Mouse (Mus musculus): ENCODE results near the gene Ltc4s. TPM values are rescaled to one million over a fixed set of nuclear protein-coding genes. Genes with fewer than 3 reads are reported as not detected.

Ltc4s gene
- polyA plus RNA-seq, 1 experiment from 2014 or later: 5.1 TPM

DNA sequence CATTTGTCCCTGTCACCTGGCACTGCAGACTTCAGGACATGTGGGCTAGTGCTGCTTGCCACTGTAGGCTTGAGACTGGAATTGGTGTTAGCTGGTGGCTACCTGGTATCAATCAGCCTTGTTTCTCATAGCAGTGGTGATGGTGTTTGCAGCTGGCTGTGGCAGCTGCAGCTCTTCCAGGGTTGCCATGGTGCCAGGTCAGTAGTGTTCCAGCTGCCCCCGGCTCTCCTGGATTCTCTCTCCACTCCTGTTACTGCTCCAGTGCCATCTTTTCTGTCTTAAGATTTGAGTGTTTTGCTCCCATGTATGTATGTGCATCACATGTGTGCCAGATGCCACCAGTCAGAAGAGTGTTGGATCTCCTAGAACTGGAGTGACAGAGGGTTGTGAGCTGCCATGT is 15.0 kb upstream of the Ltc4s start:
- WGBS: 59% methylated on average over 1 of the region's 1 CpGs
- H3K4me2 ChIP-seq (ENCODE audit: low read depth, low read length): no peak overlapping the region
- ATAC-seq: 0 out of 2 replicates have a peak, but pooled peaks have one; percentile 38
- H3K4me1 ChIP-seq (ENCODE audit: control insufficient read depth, insufficient read depth, low read length): peaks cover 5% of the 10 kb centered on the region
- H3K9me3 ChIP-seq (ENCODE audit: control insufficient read depth, low read length): no peaks in the 10 kb centered on the region
- H3K4me3 ChIP-seq (ENCODE audit: low read length): no peak overlapping the region
- H3K27me3 ChIP-seq (replicated peaks; ENCODE audit: control insufficient read depth, insufficient read depth, low read length): no peaks in the 10 kb centered on the region
- H3K9ac ChIP-seq (ENCODE audit: low read depth, low read length): no peak overlapping the region
- no peak overlapping the region for H3K27ac ChIP-seq (ENCODE audit: low read length)
- peaks cover 14% of the 10 kb centered on the region for H3K36me3 ChIP-seq (ENCODE audit: control insufficient read depth, insufficient read depth, low read length)

DNA sequence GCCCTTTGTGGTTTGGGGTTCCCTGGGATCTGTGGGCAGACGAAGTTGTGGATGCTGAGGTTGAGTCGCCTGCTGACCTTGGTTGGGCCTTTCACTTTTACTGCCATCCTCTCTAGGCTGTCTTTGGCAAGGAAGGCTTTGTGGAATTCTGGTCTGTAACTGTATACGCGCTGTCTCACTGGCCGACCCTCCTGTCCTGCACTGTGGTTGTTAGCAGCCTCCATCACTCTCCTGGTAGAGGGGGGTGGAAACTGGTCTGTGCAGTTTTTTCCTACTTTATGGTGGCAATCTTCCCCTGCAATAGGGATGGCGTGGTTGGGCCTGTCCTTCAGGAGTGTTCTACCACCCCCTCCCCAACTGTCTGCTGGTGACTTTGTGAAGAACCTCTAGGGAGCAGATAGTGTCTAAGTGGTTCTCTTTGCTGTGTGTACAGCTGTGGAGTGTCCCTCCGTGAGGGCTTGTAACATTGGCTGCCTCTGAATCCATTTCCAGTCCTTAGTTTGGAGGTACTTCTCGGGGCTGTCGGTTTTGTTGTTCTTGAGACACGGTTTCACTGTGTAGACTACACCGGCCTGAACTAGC is 14.4 kb upstream of the Ltc4s start:
- no peak overlapping the region for H3K9ac ChIP-seq (ENCODE audit: low read depth, low read length)
- H3K4me1 ChIP-seq (ENCODE audit: control insufficient read depth, insufficient read depth, low read length): peaks cover 5% of the 10 kb centered on the region
- no peak overlapping the region for H3K4me3 ChIP-seq (ENCODE audit: low read length)
- H3K27me3 ChIP-seq (replicated peaks; ENCODE audit: control insufficient read depth, insufficient read depth, low read length): no peaks in the 10 kb centered on the region
- peaks cover 8% of the 10 kb centered on the region; the same call in 1 of the 2 replicates for H3K36me3 ChIP-seq (ENCODE audit: control insufficient read depth, insufficient read depth, low read length)
- ATAC-seq: peak; percentile 58
- 41% methylated on average over 11 of the region's 11 CpGs for WGBS
- no peaks in the 10 kb centered on the region for H3K9me3 ChIP-seq (ENCODE audit: control insufficient read depth, low read length)
- no peak overlapping the region for H3K27ac ChIP-seq (ENCODE audit: low read length)
- H3K4me2 ChIP-seq (ENCODE audit: low read depth, low read length): no peak overlapping the region

DNA sequence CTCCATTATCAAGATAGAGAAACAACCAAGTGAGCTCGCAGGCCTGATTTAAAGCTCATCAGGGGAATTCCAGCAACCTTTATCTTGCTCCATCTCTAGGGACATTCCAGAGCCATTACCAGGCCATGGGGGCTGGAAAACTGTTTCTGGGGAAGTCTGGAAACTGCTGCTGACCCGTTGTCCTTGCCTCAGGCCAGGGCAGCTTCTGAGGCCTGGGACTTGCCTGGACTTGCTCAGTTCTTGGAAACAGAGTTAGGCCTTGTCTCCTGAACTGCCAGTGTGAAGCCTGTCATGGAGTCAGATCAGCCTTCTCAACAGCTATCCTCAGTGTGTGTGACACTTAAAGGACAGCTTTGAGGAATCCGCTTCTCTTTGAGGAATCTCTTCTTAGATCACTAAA is 13.8 kb upstream of the Ltc4s start:
- H3K4me2 ChIP-seq (ENCODE audit: low read depth, low read length): no peak overlapping the region
- peaks cover 5% of the 10 kb centered on the region for H3K4me1 ChIP-seq (ENCODE audit: control insufficient read depth, insufficient read depth, low read length)
- 0 out of 2 replicates have a peak, but pooled peaks cover 4% of the 10 kb centered on the region for H3K36me3 ChIP-seq (ENCODE audit: control insufficient read depth, insufficient read depth, low read length)
- H3K27me3 ChIP-seq (replicated peaks; ENCODE audit: control insufficient read depth, insufficient read depth, low read length): no peaks in the 10 kb centered on the region
- H3K9me3 ChIP-seq (ENCODE audit: control insufficient read depth, low read length): no peaks in the 10 kb centered on the region
- no peak overlapping the region for H3K9ac ChIP-seq (ENCODE audit: low read depth, low read length)
- no peak overlapping the region; the same call in 1 of the 2 replicates for H3K27ac ChIP-seq (ENCODE audit: low read length)
- ATAC-seq: no peak
- no peak overlapping the region for H3K4me3 ChIP-seq (ENCODE audit: low read length)
- 49% methylated on average over 3 of the region's 3 CpGs for WGBS

DNA sequence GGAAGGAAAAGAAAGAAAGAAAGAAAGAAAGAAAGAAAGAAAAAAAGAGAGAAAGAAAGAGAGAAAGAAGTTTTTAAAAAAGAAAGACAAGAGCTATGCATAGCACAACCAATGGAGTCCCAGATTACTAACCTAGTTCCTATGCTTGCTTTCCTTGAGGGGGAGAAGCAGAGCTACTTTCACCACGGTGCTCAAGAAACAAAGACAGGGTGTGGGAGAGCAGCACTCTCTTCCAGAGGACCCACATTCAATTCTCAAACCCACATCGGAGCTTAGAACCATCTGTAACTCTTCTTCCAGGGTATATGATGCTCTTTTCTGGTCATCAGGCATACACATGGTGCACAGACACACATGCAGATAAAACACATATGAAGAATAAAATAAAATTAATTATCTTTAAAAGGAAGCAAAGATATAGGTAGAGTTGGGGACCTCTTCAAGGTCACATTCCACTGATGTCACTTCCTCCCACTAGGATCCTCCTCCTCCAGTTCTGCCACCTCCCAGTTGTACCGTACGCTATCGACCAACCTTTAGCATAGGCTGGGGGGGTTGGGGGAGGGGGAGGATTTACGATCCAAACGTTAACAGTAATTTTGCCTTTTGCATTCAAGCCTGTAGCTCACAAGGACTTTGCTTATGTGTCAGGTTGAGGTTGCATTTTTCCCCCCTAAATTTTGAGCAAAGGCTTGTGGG is 10.2 kb upstream of the Ltc4s start:
- H3K4me3 ChIP-seq (ENCODE audit: low read length): no peak overlapping the region
- no peaks in the 10 kb centered on the region for H3K36me3 ChIP-seq (ENCODE audit: control insufficient read depth, insufficient read depth, low read length)
- no peak for ATAC-seq
- 66% methylated on average over 7 of the region's 7 CpGs for WGBS
- H3K4me2 ChIP-seq (ENCODE audit: low read depth, low read length): no peak overlapping the region
- H3K27me3 ChIP-seq (replicated peaks; ENCODE audit: control insufficient read depth, insufficient read depth, low read length): no peaks in the 10 kb centered on the region
- H3K9ac ChIP-seq (ENCODE audit: low read depth, low read length): no peak overlapping the region
- no peak overlapping the region for H3K27ac ChIP-seq (ENCODE audit: low read length)
- peaks cover 5% of the 10 kb centered on the region for H3K4me1 ChIP-seq (ENCODE audit: control insufficient read depth, insufficient read depth, low read length)
- H3K9me3 ChIP-seq (ENCODE audit: control insufficient read depth, low read length): no peaks in the 10 kb centered on the region

DNA sequence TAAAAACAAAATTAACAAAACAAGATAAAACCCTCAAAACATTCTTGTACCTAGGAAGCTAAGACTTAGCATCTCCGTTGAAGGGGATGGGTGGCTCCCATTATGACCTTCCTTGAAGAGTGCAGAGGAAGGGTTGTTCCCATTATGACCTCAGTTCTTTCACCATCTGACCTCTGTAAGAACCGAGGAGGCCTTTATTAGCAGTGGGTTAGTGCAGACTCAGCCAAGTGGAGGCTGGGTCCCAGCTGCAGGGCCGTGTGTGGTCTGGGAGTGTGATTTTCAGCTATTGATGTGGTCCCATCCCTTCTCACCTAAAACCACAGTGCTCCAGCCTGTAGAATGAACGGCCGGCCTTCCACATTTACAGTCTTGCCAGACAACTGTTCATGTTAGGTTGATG is 6.9 kb upstream of the Ltc4s start:
- H3K4me3 ChIP-seq (ENCODE audit: low read length): no peak overlapping the region
- no peak overlapping the region for H3K4me2 ChIP-seq (ENCODE audit: low read depth, low read length)
- no peak overlapping the region for H3K9ac ChIP-seq (ENCODE audit: low read depth, low read length)
- WGBS: 75% methylated on average over 5 of the region's 5 CpGs
- H3K9me3 ChIP-seq (ENCODE audit: control insufficient read depth, low read length): no peaks in the 10 kb centered on the region
- no peaks in the 10 kb centered on the region for H3K36me3 ChIP-seq (ENCODE audit: control insufficient read depth, insufficient read depth, low read length)
- no peak for ATAC-seq
- no peak overlapping the region for H3K27ac ChIP-seq (ENCODE audit: low read length)
- H3K4me1 ChIP-seq (ENCODE audit: control insufficient read depth, insufficient read depth, low read length): no peaks in the 10 kb centered on the region
- no peaks in the 10 kb centered on the region for H3K27me3 ChIP-seq (replicated peaks; ENCODE audit: control insufficient read depth, insufficient read depth, low read length)

DNA sequence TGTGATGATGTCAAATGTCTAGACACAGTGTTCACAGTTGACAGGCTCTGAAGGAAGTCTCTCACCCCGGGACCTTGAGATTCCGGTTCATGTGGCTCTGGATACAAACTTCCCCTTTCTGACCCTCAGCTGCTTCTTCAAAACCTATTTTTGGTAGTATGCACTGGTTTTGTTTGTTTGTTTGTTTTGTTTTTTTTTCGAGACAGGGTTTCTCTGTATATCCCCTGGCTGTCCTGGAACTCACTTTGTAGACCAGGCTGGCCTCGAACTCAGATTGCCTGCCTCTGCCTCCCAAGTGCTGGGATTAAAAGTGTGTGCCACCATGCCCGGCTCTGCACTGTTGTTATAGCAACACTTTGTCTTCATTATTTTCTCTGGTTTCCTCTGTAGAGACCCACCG is 5.5 kb upstream of the Ltc4s start:
- H3K9ac ChIP-seq (ENCODE audit: low read depth, low read length): no peak overlapping the region
- H3K27me3 ChIP-seq (replicated peaks; ENCODE audit: control insufficient read depth, insufficient read depth, low read length): no peaks in the 10 kb centered on the region
- H3K4me1 ChIP-seq (ENCODE audit: control insufficient read depth, insufficient read depth, low read length): no peaks in the 10 kb centered on the region
- no peaks in the 10 kb centered on the region for H3K9me3 ChIP-seq (ENCODE audit: control insufficient read depth, low read length)
- H3K4me3 ChIP-seq (ENCODE audit: low read length): no peak overlapping the region
- WGBS: 79% methylated on average over 6 of the region's 6 CpGs
- no peaks in the 10 kb centered on the region for H3K36me3 ChIP-seq (ENCODE audit: control insufficient read depth, insufficient read depth, low read length)
- H3K27ac ChIP-seq (ENCODE audit: low read length): no peak overlapping the region
- ATAC-seq: no peak
- H3K4me2 ChIP-seq (ENCODE audit: low read depth, low read length): no peak overlapping the region

DNA sequence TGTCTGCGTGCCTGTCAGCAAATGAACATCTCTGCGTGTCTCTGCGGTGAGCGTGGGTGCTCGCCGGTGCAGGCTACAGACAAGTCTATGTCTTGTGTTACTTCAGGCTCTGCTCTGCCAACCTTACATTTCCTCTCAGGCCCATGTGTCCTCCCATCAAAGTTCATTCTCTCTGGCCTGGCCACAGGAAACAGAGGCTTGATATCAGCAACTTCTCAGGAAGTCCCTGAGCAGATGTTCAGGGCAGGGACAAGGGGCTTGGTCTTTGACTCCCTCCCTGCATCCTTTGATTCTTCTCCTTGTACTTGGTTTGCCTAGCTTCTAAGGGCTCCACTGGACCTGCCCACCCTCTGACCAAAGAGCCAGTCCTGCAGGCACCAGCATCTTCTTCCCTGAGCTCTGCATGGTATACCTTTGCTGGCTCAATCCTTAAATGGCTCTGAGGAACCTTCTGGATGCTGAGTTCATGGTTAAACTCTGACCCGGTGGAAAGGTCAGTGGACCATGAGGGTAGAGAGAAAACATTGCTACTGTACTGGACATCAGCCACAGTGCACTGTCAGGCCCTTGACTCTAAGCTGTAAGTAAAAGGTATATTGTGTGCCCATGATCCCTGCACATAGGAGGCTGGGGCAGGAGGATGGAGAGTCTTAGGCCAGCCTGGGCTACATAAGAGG is 2.0 kb upstream of the Ltc4s start:
- no peak for ATAC-seq
- Histone ChIP-seq H3K4me1 (ENCODE audit: control insufficient read depth, insufficient read depth, low read length) (peaks cover 20% of the 10 kb centered on the region), H3K27ac (ENCODE audit: low read length) (no peak overlapping the region), H3K9ac (ENCODE audit: low read depth, low read length) (no peak overlapping the region), H3K9me3 (ENCODE audit: control insufficient read depth, low read length) (no peaks in the 10 kb centered on the region), H3K36me3 (ENCODE audit: control insufficient read depth, insufficient read depth, low read length) (no peaks in the 10 kb centered on the region), H3K27me3 (replicated peaks; ENCODE audit: control insufficient read depth, insufficient read depth, low read length) (no peaks in the 10 kb centered on the region), H3K4me2 (ENCODE audit: low read depth, low read length) (no peak overlapping the region), H3K4me3 (ENCODE audit: low read length) (no peak overlapping the region)
- 86% methylated on average over 7 of the region's 7 CpGs for WGBS

DNA sequence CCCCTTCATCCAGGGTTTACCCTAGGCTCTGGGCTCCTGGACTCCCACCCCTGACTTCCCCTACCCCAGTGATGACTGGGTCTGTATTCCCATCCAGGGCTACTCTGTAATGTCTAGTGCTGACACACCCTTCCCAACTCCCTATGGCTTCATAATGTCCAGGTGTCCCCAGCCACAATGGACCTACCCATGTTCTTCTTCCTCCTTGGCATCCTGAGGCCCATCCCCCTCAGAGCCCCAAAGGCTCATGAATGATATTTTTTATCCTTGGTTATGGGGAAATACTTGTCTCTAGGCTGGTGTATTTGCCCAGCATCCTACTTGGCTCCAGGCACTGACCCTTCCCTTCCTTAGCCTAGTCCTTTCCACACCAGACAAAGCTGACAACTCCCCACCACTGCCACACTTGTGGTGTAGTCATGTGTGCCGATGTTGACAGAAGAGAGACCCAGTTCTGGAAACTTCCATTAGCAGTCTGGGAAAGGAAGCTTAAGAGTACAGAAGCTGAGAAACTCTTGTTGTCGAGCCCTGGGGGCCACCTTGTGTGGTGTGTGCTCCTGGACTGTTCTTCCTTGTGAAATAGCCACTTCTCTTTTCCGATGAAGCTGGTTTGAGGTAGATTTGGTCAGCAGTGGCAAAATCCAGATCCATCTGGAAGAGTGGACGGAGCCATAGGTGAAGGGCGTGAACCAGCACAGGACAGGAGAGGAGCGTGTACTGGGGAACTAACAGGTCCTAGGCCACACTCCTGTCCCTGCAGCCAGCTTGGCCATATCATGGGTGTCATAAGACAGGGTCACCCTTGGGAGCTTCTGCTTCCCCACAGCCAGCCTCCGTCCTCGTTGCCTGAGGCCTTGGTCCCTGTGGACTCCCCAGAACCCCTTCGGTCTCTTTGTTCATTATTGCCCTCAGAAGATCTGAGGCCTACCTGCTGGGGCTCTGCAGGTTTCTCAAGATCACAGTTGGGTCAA is 690 bp upstream of the Ltc4s start:
- no peak overlapping the region for H3K4me2 ChIP-seq (ENCODE audit: low read depth, low read length)
- H3K27ac ChIP-seq (ENCODE audit: low read length): no peak overlapping the region

More for the DNA sequence above, 690 bp upstream of the Ltc4s start:
- Histone ChIP-seq H3K4me1 (ENCODE audit: control insufficient read depth, insufficient read depth, low read length) (peaks cover 20% of the 10 kb centered on the region), H3K27me3 (replicated peaks; ENCODE audit: control insufficient read depth, insufficient read depth, low read length) (no peaks in the 10 kb centered on the region), H3K4me3 (ENCODE audit: low read length) (no peak overlapping the region), H3K36me3 (ENCODE audit: control insufficient read depth, insufficient read depth, low read length) (peaks cover 5% of the 10 kb centered on the region; the same call in 1 of the 2 replicates), H3K9ac (ENCODE audit: low read depth, low read length) (no peak overlapping the region), H3K9me3 (ENCODE audit: control insufficient read depth, low read length) (no peaks in the 10 kb centered on the region)
- 89% methylated on average over 9 of the region's 9 CpGs for WGBS
- ATAC-seq: no peak
